Mouse (Mus musculus) heart, embryonic 12.5 days (tissue): ENCODE data around the gene Tgfb1. TPM values are rescaled to one million over a fixed set of nuclear protein-coding genes. Genes with fewer than 3 reads are reported as not detected.

ENCODE experiments used
- ATAC-seq: fragments of 200-750 bp; cut with Nextera tagmentation; 2 replicates; pipeline ENCODE4 v1.8.0; 2017; ENCODE audit warnings: moderate TSS enrichment, moderate library complexity; ENCODE audit not compliant: insufficient number of reproducible peaks, low FRiP score
- H3K27ac ChIP-seq: fragments of 300-500 bp; sonication (generic); 2 replicates; pipeline ENCODE4 v1.5.1; 2016; ENCODE audit warnings: mild to moderate bottlenecking, moderate library complexity; ENCODE audit not compliant: poor library complexity, severe bottlenecking
- H3K27me3 ChIP-seq: fragments of 300-500 bp; sonication (generic); replicated peaks from 2 replicates; pipeline ENCODE4 v1.6.1; 2016; ENCODE audit warnings: mild to moderate bottlenecking, moderate library complexity
- H3K36me3 ChIP-seq: fragments of 300-500 bp; sonication (generic); 2 replicates; pipeline ENCODE4 v1.6.1; 2016; ENCODE audit warnings: mild to moderate bottlenecking, moderate library complexity
- H3K4me1 ChIP-seq: fragments of 300-500 bp; sonication (generic); replicated peaks from 2 replicates; pipeline ENCODE4 v1.6.1; 2016; ENCODE audit warnings: mild to moderate bottlenecking
- H3K4me2 ChIP-seq: fragments of 300-500 bp; sonication (generic); 2 replicates; pipeline ENCODE4 v1.6.1; 2016; ENCODE audit warnings: mild to moderate bottlenecking, moderate library complexity
- H3K4me3 ChIP-seq: fragments of 300-500 bp; sonication (generic); 2 replicates; pipeline ENCODE4 v1.5.1; 2016; ENCODE audit warnings: mild to moderate bottlenecking
- H3K9ac ChIP-seq: fragments of 300-500 bp; sonication (generic); 2 replicates; pipeline ENCODE4 v1.6.1; 2016; ENCODE audit warnings: mild to moderate bottlenecking, moderate library complexity
- H3K9me3 ChIP-seq: fragments of 300-500 bp; sonication (generic); replicated peaks from 2 replicates; pipeline ENCODE4 v1.6.1; 2016; ENCODE audit warnings: mild to moderate bottlenecking, moderate library complexity
- WGBS: fragments of 180-500 bp; shearing (Covaris S2); methylation state at CpG from one replicate; pipeline ENCODE4 v1.1.7; 2016; 5-methylcytosine and 5-hydroxymethylcytosine counted together
- polyA plus RNA-seq: library from polyadenylated mRNA; unstranded; fragments of >200 nt; fragmentation: Nextera tagmentation; extraction: Ambion mirVana; gene quantifications from 2 replicates; pipeline ENCODE4 v1.2.1, GENCODE M21; 2016

The Tgfb1 gene
- polyA plus RNA-seq, 1 experiment from 2014 or later, result 5.1 TPM

DNA sequence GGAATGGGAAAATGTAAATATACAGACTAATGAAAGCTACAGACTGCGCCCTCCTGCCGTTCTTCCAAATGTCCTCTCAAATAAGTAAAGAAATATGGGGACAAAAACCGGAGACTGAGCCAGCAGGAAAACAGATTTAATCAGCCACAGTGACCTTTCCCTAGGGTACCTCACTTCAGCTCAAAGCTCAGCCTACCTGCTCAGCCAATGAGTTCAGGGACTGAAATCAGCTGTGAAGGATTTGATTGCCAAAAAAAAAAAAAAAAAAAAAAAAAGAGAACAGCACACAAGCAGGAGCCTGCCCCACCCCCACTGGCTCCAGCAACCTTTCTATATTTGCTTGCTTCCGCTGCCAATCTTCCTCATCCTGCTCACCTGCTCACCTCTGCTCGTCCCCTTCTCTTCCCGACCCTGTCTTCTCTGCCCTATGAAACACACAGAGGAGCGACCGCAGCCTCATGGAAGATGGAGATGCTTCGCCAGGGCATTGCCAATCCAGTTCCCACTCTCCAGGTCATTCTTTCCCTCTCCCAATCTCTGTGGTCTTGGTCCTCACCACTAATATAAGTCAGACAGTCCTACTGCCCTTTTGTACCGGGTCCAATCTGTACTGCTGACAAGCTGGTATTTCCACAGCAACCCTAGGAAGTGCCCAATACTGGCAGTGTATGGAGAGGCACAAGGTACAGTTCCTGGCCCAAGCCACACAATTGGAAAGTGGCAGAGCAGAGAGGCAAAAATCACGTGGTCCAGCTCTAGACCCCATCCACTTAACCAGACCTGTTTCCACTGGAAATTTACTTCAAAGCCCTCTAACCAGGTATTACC is 31.0 kb upstream of the Tgfb1 start:
- H3K9ac ChIP-seq, result no peak overlapping the region
- peaks cover 23% of the 10 kb centered on the region for H3K4me1 ChIP-seq
- no peaks in the 10 kb centered on the region for H3K27me3 ChIP-seq
- H3K36me3 ChIP-seq, result no peaks in the 10 kb centered on the region
- no peak overlapping the region for H3K27ac ChIP-seq
- no peak overlapping the region for H3K4me2 ChIP-seq
- ATAC-seq, result no peak
- no peak overlapping the region for H3K4me3 ChIP-seq
- 68% methylated on average over 11 of the region's 11 CpGs for WGBS
- no peaks in the 10 kb centered on the region for H3K9me3 ChIP-seq

DNA sequence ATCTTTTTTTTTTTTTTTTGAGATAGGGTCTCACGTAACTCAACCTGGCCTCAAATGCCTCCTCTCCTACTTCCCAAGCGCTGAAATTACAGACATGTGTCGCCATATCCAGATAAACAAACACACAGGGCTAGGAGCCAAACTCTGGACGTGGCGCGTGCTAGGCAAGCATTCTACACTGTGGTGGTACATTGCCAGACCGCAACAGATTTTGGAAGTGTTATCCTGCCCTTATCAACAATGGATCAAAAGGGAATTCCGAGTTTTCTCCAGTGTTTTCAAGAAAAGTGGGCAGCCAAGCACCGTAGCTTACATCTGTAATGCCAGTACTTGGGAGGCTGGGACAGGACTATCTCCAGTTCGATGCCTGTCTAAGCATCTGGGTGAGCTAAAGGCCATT is 29.0 kb upstream of the Tgfb1 start:
- H3K27me3 ChIP-seq, result no peaks in the 10 kb centered on the region
- no peaks in the 10 kb centered on the region for H3K9me3 ChIP-seq
- peaks cover 11% of the 10 kb centered on the region for H3K36me3 ChIP-seq
- peak overlapping the region; percentile 82 for H3K4me2 ChIP-seq
- peak overlapping the region; percentile 80 for H3K9ac ChIP-seq
- no peak overlapping the region for H3K27ac ChIP-seq
- ATAC-seq, result no peak
- H3K4me3 ChIP-seq, result peak overlapping the region; percentile 72
- 31% methylated on average over 10 of the region's 10 CpGs for WGBS
- peaks cover 23% of the 10 kb centered on the region for H3K4me1 ChIP-seq

DNA sequence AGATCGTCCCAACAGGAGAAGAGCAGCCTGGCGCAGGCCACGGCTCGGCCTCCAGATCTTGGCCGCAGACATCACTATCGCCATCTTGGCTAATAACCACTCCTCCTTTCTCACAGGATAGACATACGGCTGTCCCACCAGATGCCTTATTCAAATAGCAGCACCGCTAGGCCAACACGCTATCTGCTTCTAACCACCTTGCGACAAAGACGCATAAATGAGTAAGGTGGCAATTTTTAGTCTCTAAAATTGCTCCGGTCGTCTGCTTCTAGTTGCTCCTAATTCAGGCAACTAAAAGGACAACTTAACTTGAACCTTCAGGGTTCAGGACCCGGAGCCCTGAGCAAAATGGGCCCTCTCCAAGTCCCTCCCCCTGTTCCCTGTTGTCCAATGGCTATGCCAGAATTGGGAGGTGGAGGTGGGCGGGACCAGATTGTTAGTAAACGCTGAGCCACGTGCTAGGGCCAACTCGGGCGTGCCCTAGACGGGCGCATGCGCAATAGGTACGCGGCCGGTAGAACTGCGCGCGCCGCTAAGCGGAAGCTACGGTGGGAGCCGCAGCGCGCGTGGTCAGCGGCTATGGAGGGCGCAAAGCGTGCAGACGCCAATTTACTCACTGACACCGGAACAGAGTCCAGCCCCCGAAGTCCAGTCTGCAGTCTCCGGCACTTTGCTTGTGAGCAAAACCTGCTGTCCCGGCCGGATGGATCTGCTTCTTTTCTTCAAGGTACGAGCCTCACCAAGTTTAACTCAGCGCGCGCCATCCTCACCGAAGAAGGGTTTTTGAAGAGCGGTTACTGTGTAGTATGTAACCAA is 27.9 kb upstream of the Tgfb1 start, which contains the start of the genes Bckdha and Exosc5:
TSS of gene Bckdha (minus strand) at position 325 of the 816 bp plus-strand sequence.
TSS of gene Exosc5 (plus strand) at position 508 of the 816 bp plus-strand sequence.
- Histone ChIP-seq H3K4me3 (peak within 1 kb of the TSS; percentile 72), H3K36me3 (peaks cover 17% of the 10 kb centered on the region), H3K9me3 (no peaks in the 10 kb centered on the region), H3K27ac (peak within 1 kb of the TSS; percentile 41), H3K4me1 (peaks cover 23% of the 10 kb centered on the region), H3K9ac (peak within 1 kb of the TSS; percentile 80), H3K4me2 (peak within 1 kb of the TSS; percentile 82), H3K27me3 (no peaks in the 10 kb centered on the region)
- ATAC-seq, result peak; percentile 100
- WGBS, result under 1% methylated on average over 50 of the region's 50 CpGs

DNA sequence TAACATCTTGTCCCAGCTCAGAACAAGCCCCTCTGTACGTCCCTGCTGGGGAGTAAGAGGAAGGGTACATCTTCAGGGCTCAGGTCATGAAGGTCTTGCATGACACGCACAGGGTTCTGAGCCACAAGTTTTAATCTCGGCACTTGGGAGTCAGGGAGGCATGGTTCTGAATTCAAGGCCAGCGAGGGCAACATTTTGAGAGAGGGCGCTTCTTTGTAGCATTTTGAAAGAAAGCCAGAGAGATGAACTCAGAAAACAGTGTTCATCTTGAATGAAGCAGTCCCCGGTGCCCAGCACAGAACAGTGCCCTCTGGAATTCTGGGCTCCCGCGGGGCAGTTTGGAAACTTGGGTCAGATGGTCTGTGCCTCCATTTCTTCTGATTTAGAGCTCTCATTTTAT is 20.4 kb upstream of the Tgfb1 start:
- Histone ChIP-seq H3K4me1 (no peaks in the 10 kb centered on the region), H3K27ac (no peak overlapping the region), H3K9ac (no peak overlapping the region), H3K4me2 (no peak overlapping the region), H3K4me3 (no peak overlapping the region), H3K9me3 (no peaks in the 10 kb centered on the region), H3K27me3 (no peaks in the 10 kb centered on the region), H3K36me3 (peaks cover 67% of the 10 kb centered on the region)
- no peak for ATAC-seq
- whole genome bisulfite sequencing, result 93% methylated on average over 8 of the region's 8 CpGs

DNA sequence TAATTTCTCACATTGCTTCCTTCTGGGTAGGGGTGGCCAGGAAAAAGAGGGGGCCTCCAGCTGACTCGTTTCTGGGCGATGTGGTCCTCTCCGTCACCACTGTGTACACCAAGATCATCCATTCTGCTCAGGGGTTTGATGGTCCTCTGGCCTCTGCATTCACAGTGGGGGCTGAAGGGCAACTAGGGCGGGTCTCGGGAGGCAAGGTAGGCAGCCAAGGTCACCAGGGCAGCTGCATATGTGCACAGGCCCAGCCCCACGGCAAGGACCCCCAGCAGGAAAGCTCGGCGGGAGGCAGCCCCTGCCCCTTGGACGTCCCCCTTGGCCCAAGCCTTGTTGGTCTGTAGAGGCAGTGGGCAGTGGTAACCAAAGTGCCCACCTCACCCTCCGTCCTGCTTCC is 17.6 kb upstream of the Tgfb1 start:
- H3K4me1 ChIP-seq, result no peaks in the 10 kb centered on the region
- no peak overlapping the region for H3K4me3 ChIP-seq
- WGBS, result 86% methylated on average over 10 of the region's 10 CpGs
- no peaks in the 10 kb centered on the region for H3K9me3 ChIP-seq
- peaks cover 49% of the 10 kb centered on the region for H3K36me3 ChIP-seq
- no peak overlapping the region for H3K9ac ChIP-seq
- H3K4me2 ChIP-seq, result no peak overlapping the region
- no peak for ATAC-seq
- no peak overlapping the region for H3K27ac ChIP-seq
- peaks cover 13% of the 10 kb centered on the region for H3K27me3 ChIP-seq

DNA sequence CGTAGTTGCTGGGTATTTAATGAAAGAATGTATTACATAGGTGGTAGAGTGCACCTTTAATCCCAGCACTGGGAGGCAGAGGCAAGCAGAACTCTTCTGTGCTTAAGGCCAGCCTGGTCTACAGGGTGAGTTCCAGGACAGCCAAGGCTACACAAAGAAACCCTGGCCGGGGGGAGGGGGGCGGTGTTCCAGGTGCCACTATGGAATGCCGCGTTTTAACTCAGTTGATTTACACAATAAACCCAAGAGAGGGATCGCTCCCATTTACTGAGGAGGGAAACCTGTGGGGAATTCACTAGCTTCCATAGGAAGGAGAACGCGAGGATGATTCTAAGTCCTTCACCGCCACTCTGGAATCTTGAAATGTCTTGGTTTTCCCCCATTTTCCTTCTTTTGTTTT is 17.2 kb upstream of the Tgfb1 start:
- no peaks in the 10 kb centered on the region for H3K9me3 ChIP-seq
- no peak overlapping the region for H3K27ac ChIP-seq
- no peak overlapping the region for H3K4me3 ChIP-seq
- no peak for ATAC-seq
- WGBS, result 77% methylated on average over 9 of the region's 9 CpGs
- no peak overlapping the region for H3K9ac ChIP-seq
- H3K4me2 ChIP-seq, result no peak overlapping the region
- peaks cover 17% of the 10 kb centered on the region for H3K27me3 ChIP-seq
- H3K36me3 ChIP-seq, result peaks cover 44% of the 10 kb centered on the region
- H3K4me1 ChIP-seq, result peaks cover 1% of the 10 kb centered on the region; the same call in 1 of the 2 replicates

DNA sequence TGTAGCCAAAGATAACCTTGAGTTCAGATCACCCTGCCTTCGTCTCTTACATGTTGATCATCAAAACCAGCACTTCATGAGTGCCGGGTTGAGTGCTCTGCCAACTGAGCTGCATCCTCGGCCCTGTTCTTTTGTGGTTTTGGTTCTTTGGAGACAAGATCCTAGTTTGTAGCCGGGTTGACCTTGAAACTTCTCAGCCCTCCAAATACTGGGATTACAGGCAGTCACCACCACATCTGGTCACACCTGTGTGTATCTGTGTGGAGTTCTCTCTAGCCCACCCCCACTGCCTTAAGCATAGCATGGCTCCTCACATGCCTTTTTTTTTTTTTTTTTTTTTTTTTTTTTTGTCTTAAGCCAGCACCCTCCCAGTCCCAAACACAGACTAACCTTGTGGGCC is 16.7 kb upstream of the Tgfb1 start:
- no peak overlapping the region for H3K4me2 ChIP-seq
- H3K9me3 ChIP-seq, result no peaks in the 10 kb centered on the region
- ATAC-seq, result no peak
- H3K27ac ChIP-seq, result no peak overlapping the region
- no peak overlapping the region for H3K4me3 ChIP-seq
- peaks cover 6% of the 10 kb centered on the region for H3K4me1 ChIP-seq
- peaks cover 39% of the 10 kb centered on the region for H3K36me3 ChIP-seq
- no peak overlapping the region for H3K9ac ChIP-seq
- 81% methylated on average over 4 of the region's 4 CpGs for WGBS
- H3K27me3 ChIP-seq, result peaks cover 22% of the 10 kb centered on the region

DNA sequence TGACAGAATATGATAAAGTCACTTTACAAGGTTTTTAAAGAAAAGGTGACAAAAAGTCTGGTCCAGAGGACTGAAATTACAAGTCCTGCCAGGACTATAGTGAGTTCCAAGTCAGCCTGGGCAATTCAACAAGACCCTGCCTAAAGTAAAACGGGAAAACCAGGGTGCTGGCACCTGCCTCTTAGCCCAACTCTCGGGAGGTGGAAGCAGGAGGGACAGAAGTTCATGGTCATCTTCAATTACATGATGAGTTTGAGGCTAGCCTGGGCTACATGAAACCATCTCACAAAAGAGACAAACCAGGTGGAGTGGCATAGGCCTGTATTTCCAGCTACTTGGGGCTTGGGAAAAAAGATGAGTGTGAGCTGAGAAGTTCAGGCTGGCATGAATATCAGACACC is 15.1 kb upstream of the Tgfb1 start:
- Histone ChIP-seq H3K4me2 (no peak overlapping the region), H3K4me1 (peaks cover 8% of the 10 kb centered on the region), H3K9me3 (no peaks in the 10 kb centered on the region), H3K4me3 (no peak overlapping the region), H3K27me3 (peaks cover 38% of the 10 kb centered on the region), H3K9ac (no peak overlapping the region), H3K36me3 (peaks cover 26% of the 10 kb centered on the region), H3K27ac (no peak overlapping the region)
- WGBS, result 62% methylated on average over 2 of the region's 2 CpGs
- no peak for ATAC-seq

DNA sequence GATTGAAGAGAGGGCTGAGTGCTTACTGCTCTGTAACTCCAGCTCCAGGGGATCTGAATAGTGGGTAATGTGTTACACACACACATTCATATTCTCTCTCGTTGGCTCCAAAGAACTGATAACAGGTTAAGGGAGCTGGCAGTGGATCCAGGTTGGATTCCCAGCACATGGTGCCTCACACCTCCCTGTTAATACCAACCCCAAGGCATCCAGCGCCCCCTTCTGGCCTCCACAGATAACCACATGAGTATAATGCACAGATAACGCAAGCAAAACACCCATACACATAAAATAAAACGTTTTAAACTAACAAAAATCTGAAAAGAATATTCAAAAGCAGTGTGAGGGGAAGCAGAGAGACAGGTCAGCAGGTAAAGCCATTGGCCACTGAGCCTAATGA is 14.4 kb upstream of the Tgfb1 start:
- Histone ChIP-seq H3K4me2 (no peak overlapping the region), H3K9me3 (no peaks in the 10 kb centered on the region), H3K36me3 (peaks cover 20% of the 10 kb centered on the region), H3K4me3 (no peak overlapping the region), H3K27me3 (peaks cover 43% of the 10 kb centered on the region), H3K27ac (no peak overlapping the region), H3K9ac (no peak overlapping the region), H3K4me1 (peaks cover 8% of the 10 kb centered on the region)
- no peak for ATAC-seq
- WGBS, result 49% methylated on average over 4 of the region's 4 CpGs

DNA sequence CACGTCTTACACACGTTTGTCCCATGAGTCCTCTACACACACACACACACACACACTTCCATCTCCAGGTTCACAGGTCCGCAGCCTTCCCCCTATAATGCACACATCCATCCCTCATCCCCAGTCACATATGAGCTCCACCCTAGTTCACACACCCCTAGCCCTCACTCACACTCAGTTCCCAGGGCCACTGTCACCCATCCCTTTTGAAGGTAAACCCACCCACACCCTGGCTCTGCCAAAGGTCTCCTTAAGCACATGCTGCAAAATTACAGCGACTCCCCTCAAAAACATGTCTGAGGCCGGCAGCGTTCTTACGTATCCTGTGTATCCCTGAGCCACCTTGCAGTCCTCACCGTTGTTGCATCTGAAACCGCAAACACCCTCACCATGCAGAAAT is 12.5 kb upstream of the Tgfb1 start:
- H3K27ac ChIP-seq, result no peak overlapping the region
- H3K4me2 ChIP-seq, result peak overlapping the region; percentile 64
- peak overlapping the region; percentile 37; the same call in 1 of the 2 replicates for H3K4me3 ChIP-seq
- no peak overlapping the region for H3K9ac ChIP-seq
- peaks cover under 1% of the 10 kb centered on the region; the same call in 1 of the 2 replicates for H3K36me3 ChIP-seq
- 31% methylated on average over 9 of the region's 9 CpGs for WGBS
- H3K27me3 ChIP-seq, result peaks cover 43% of the 10 kb centered on the region
- ATAC-seq, result no peak
- H3K9me3 ChIP-seq, result no peaks in the 10 kb centered on the region
- peaks cover 8% of the 10 kb centered on the region for H3K4me1 ChIP-seq

DNA sequence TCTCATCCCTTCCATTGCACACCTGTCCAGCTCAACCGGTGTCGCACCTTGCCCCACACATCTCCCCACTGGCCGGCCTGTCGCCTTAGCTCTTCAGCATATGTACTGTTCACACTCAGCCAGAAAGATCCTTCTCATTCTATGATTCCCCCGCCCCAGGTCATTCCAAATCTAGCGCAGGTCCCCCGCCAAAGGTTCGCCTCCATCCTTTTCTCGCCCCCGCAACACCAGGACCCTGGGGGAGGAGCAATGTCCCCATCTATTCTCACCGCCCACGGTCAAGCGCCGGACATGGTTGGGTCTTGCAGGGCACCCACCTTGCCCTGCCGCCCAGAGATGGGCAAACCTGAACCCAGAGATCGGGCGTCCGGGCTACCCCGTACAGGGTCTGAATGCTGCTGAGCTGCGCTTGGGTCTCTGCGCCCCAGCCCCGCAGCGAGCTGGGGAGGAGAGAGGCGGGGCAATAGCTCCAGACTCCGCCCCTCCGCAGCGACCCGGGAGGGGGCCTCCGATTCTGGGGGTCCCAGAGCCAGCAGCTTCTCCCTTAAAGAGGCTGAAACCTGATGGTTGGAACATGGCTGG is 12.0 kb upstream of the Tgfb1 start, which contains the start of gene Tmem91:
TSS of gene Tmem91 (minus strand) at position 448 of the 582 bp plus-strand sequence.
- 4% methylated on average over 29 of the region's 29 CpGs for WGBS
- Histone ChIP-seq H3K27me3 (peaks cover 43% of the 10 kb centered on the region), H3K4me3 (peak within 1 kb of the TSS; percentile 37), H3K36me3 (no peaks in the 10 kb centered on the region), H3K9ac (0 out of 2 replicates have a peak within 1 kb of the TSS, but pooled peaks have one; percentile 23), H3K4me1 (peaks cover 8% of the 10 kb centered on the region), H3K4me2 (peak within 1 kb of the TSS; percentile 64), H3K27ac (no peak within 1 kb of the TSS), H3K9me3 (no peaks in the 10 kb centered on the region)
- ATAC-seq, result 0 out of 2 replicates have a peak, but pooled peaks have one; percentile 52
